Mouse (Mus musculus) macrophage (primary cell): Measurements from ENCODE around the gene Hist2h3c2. TPM values are rescaled to one million over a fixed set of nuclear protein-coding genes. Genes with fewer than 3 reads are reported as not detected.

ENCODE experiments used
- H3K27ac ChIP-seq: fragments of 350-480 bp; formaldehyde crosslinking; 2 replicates; pipeline ENCODE4 v1.9.0; 2021
- H3K36me3 ChIP-seq: fragments of 350-480 bp; formaldehyde crosslinking; 2 replicates; pipeline ENCODE4 v1.9.0; 2021; ENCODE audit errors: inconsistent target
- H3K4me3 ChIP-seq: fragments of 350-480 bp; formaldehyde crosslinking; 2 replicates; pipeline ENCODE4 v1.9.0; 2021; ENCODE audit errors: inconsistent target
- H3K79me2 ChIP-seq: fragments of 350-480 bp; formaldehyde crosslinking; 2 replicates; pipeline ENCODE4 v1.9.0; 2021; ENCODE audit errors: inconsistent target
- WGBS: methylation state at CpG from one replicate; pipeline ENCODE4 v1.1.7; 2026; ENCODE audit warnings: inconsistent platforms; ENCODE audit not compliant: missing documents; 5-methylcytosine and 5-hydroxymethylcytosine counted together
- polyA plus RNA-seq: library from polyadenylated mRNA; stranded (reverse); fragments of 250-400 nt; gene quantifications from 3 replicates; pipeline ENCODE4 v1.2.4, GENCODE M21; 2018; ENCODE audit warnings: inconsistent platforms

Gene Hist2h3c2
- polyA plus RNA-seq, 1 experiment from 2014 or later = 2.4 TPM

- H3K79me2 ChIP-seq = no peaks in the 10 kb centered on the region; the same call in 1 of the 2 replicates
- H3K36me3 ChIP-seq = no peaks in the 10 kb centered on the region
- no peak overlapping the region for H3K4me3 ChIP-seq
- no peak overlapping the region for H3K27ac ChIP-seq
- 77% methylated on average over 8 of the region's 8 CpGs for WGBS
Observed at GRCm38 (mm10) chr3:96266132-96266710, 27.3 kb upstream of the Hist2h3c2 start.

- WGBS = 71% methylated on average over 7 of the region's 7 CpGs
- peak overlapping the region; percentile 95 for H3K27ac ChIP-seq
- no peaks in the 10 kb centered on the region for H3K36me3 ChIP-seq
- H3K79me2 ChIP-seq = no peaks in the 10 kb centered on the region; the same call in 1 of the 2 replicates
- peak overlapping the region; percentile 51; the same call in 1 of the 2 replicates for H3K4me3 ChIP-seq
Observed at GRCm38 (mm10) chr3:96264404-96264949, 25.6 kb upstream of the Hist2h3c2 start.

- H3K27ac ChIP-seq = peak overlapping the region; percentile 95
- no peaks in the 10 kb centered on the region for H3K36me3 ChIP-seq
- WGBS = 3% methylated on average over 25 of the region's 27 CpGs
- H3K79me2 ChIP-seq = no peaks in the 10 kb centered on the region; the same call in 1 of the 2 replicates
- H3K4me3 ChIP-seq = peak overlapping the region; percentile 51
Observed at GRCm38 (mm10) chr3:96263558-96264403, 24.9 kb upstream of the Hist2h3c2 start.

DNA sequence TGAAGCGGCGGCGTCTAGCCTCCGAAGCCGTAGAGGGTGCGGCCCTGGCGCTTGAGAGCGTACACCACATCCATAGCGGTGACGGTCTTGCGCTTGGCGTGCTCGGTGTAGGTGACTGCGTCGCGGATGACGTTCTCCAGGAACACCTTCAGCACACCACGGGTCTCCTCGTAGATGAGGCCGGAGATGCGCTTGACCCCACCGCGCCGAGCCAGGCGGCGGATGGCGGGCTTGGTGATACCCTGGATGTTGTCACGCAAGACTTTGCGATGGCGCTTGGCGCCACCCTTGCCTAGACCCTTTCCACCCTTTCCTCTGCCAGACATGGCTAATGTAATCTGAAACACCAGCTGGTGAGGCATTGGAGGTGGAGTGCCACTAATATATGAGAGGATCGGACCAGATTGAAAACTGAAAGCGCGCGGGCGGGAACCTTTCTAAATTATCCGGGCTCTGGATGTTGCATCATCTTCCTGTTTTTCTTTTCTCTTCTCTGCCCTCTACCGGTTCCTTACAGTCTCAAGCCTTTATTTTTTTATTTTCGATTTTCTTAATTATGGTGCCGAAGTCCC is 24.1 kb upstream of the Hist2h3c2 start, which contains the start of gene Hist2h4:
Hist2h4 (minus strand) TSS at position 333 of the 572 bp plus-strand sequence.
- WGBS = 1% methylated on average over 40 of the region's 40 CpGs
- peak within 1 kb of the TSS; percentile 95 for H3K27ac ChIP-seq
- H3K36me3 ChIP-seq = no peaks in the 10 kb centered on the region
- H3K4me3 ChIP-seq = peak within 1 kb of the TSS; percentile 51
- no peaks in the 10 kb centered on the region; the same call in 1 of the 2 replicates for H3K79me2 ChIP-seq

GRCm38 (mm10) chr3:96262216-96262875 is 23.4 kb upstream of the Hist2h3c2 start:
- H3K36me3 ChIP-seq = no peaks in the 10 kb centered on the region
- H3K79me2 ChIP-seq = no peaks in the 10 kb centered on the region; the same call in 1 of the 2 replicates
- H3K4me3 ChIP-seq = peak overlapping the region; percentile 51
- WGBS = 2% methylated on average over 19 of the region's 19 CpGs
- H3K27ac ChIP-seq = peak overlapping the region; percentile 95

GRCm38 (mm10) chr3:96261623-96262022 is 22.7 kb upstream of the Hist2h3c2 start:
- peak overlapping the region; percentile 51; the same call in 1 of the 2 replicates for H3K4me3 ChIP-seq
- WGBS = 100% methylated on average over 1 of the region's 3 CpGs

DNA sequence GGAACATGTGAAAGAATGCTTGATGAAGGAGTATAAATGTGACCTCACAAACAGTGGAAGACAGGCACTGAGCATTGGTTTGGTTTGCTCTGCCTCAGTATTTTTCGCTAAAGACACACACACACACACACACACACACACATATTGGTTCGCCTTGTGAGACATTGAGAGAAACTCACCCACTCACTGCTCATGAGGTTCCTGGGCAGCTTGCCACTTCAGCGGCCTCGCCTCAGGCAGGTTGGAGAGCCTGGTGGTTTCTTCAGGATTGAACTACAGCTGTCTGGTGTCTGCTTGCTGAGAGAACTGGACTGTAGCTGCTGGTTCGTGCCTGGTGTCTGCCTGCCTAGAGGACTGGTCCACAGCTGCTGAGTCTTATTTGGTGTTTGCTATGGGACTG is 21.3 kb upstream of the Hist2h3c2 start:
- no peak overlapping the region for H3K4me3 ChIP-seq
- 97% methylated on average over 5 of the region's 5 CpGs for WGBS
- no peaks in the 10 kb centered on the region for H3K36me3 ChIP-seq
- H3K27ac ChIP-seq = no peak overlapping the region
- no peaks in the 10 kb centered on the region; the same call in 1 of the 2 replicates for H3K79me2 ChIP-seq

More at GRCm38 (mm10) chr3:96261623-96262022, 22.7 kb upstream of the Hist2h3c2 start:
- H3K79me2 ChIP-seq = no peaks in the 10 kb centered on the region; the same call in 1 of the 2 replicates
- peak overlapping the region; percentile 95 for H3K27ac ChIP-seq
- H3K36me3 ChIP-seq = no peaks in the 10 kb centered on the region

GRCm38 (mm10) chr3:96257190-96257589 is 18.3 kb upstream of the Hist2h3c2 start:
- Histone ChIP-seq H3K4me3 (no peak overlapping the region), H3K27ac (no peak overlapping the region), H3K79me2 (no peaks in the 10 kb centered on the region), H3K36me3 (no peaks in the 10 kb centered on the region)
- 94% methylated on average over 3 of the region's 3 CpGs for WGBS

DNA sequence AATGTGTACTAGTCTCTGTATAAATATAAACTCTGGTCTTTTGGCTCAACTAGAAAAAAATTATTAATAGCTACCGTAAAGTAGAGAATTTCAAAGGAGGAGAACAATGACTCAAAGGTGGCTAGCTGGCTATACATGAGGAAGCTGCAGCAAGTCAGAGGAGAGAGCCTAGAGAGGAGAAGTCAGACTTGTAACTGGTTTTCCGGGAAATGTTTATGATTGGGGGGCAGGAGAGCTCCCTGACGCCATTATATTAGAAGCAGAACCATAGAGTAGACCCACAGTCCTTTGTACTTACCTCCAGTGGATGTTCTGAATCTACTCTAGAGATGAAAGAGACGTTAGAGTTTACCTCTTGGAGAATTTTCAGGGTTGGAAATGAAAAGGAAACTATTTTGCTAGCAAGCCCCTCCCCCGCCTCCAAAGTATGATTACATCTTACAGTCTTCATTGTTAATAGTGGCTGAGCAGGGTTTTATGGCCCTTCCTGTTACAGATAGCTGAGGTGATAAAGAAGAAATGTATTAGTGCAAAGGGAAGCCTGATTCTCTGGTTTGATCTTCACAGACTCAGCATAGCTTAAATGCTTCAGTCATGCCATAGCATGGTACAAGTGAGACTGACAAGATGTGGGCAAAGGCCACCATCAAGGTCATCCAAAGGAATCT is 17.1 kb upstream of the Hist2h3c2 start:
- H3K27ac ChIP-seq = peak overlapping the region; percentile 36
- WGBS = 37% methylated on average over 5 of the region's 5 CpGs
- H3K36me3 ChIP-seq = no peaks in the 10 kb centered on the region
- no peaks in the 10 kb centered on the region for H3K79me2 ChIP-seq
- H3K4me3 ChIP-seq = no peak overlapping the region

GRCm38 (mm10) chr3:96254683-96255355 is 15.9 kb upstream of the Hist2h3c2 start:
- no peak overlapping the region for H3K27ac ChIP-seq
- no peaks in the 10 kb centered on the region for H3K36me3 ChIP-seq
- WGBS = 94% methylated on average over 8 of the region's 10 CpGs
- no peak overlapping the region for H3K4me3 ChIP-seq
- no peaks in the 10 kb centered on the region for H3K79me2 ChIP-seq

GRCm38 (mm10) chr3:96251787-96252186 is 12.9 kb upstream of the Hist2h3c2 start:
- H3K79me2 ChIP-seq = peaks cover 21% of the 10 kb centered on the region; the same call in 1 of the 2 replicates
- H3K4me3 ChIP-seq = peak overlapping the region; percentile 2; the same call in 1 of the 2 replicates
- no peaks in the 10 kb centered on the region for H3K36me3 ChIP-seq
- peak overlapping the region; percentile 89 for H3K27ac ChIP-seq
- 22% methylated on average over 3 of the region's 3 CpGs for WGBS

DNA sequence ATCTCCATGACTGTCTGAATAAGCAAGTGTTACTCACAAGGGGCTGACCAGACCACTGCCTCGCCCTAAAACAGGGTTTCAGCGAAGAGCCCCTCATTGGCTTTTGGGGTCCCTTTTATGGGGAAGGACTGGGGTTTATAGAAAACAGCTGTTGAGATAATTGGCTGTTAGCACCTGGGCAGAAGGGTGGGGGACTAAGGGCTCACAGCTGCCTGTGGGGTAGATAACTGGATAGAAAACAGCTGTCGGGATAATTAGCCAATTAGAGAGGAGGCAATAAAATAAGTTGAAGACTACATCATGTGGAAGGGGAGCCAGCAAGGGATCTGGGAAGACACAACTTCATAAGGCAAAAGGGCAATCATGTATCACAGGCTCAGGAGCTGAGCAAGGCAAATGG is 12.0 kb upstream of the Hist2h3c2 start:
- WGBS = 92% methylated on average over 3 of the region's 3 CpGs
- Histone ChIP-seq H3K4me3 (no peak overlapping the region), H3K36me3 (no peaks in the 10 kb centered on the region), H3K79me2 (peaks cover 21% of the 10 kb centered on the region; the same call in 1 of the 2 replicates), H3K27ac (peak overlapping the region; percentile 89)

DNA sequence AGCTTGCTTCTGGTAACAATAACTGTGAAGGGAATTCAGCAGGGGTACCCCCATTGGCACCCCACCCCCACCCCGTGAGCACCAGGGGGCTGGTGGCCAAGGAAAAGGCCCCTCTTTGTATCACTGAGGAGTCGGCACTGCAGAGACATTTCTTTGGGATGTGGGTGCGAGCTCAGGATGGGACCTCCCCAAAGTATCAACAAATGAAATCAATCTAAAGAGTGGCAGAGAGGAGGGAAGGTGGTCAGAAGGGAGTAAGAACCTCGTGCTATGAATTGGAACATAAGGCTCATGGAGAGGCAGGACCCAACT is 10.1 kb upstream of the Hist2h3c2 start:
- peak overlapping the region; percentile 50; the same call in 1 of the 2 replicates for H3K4me3 ChIP-seq
- WGBS = 100% methylated on average over 3 of the region's 4 CpGs

More for the DNA sequence above, 10.1 kb upstream of the Hist2h3c2 start:
- Histone ChIP-seq H3K36me3 (no peaks in the 10 kb centered on the region), H3K79me2 (peaks cover 21% of the 10 kb centered on the region; the same call in 1 of the 2 replicates), H3K27ac (0 out of 2 replicates have a peak overlapping the region, but pooled peaks have one; percentile 62)
